Mouse (Mus musculus): ENCODE data around the gene Ifnab. TPM values are rescaled to one million over a fixed set of nuclear protein-coding genes. Genes with fewer than 3 reads are reported as not detected.

Gene Ifnab
- not detected in 2 replicates for polyA plus RNA-seq (2014; fragmentation: Nextera tagmentation; extraction: Ambion mirVana)

GRCm38 (mm10) chr4:88691259-88691658, at the start of gene Ifnab:
Ifnab (minus strand) TSS chr4:88691359.
- Histone ChIP-seq H3K4me2 (replicated peaks; ENCODE audit: low read depth, low read length) (no peak within 1 kb of the TSS), H3K27ac (ENCODE audit: low read depth, low read length) (no peak within 1 kb of the TSS), H3K4me3 (ENCODE audit: low read depth, low read length) (no peak within 1 kb of the TSS), H3K9ac (ENCODE audit: low read depth, low read length) (no peak within 1 kb of the TSS), H3K9me3 (ENCODE audit: control insufficient read depth, low read length) (no peaks in the 10 kb centered on the region), H3K4me1 (replicated peaks; ENCODE audit: control insufficient read depth, insufficient read depth, low read length) (no peaks in the 10 kb centered on the region), H3K36me3 (ENCODE audit: control insufficient read depth, insufficient read depth, low read length) (no peaks in the 10 kb centered on the region), H3K27me3 (ENCODE audit: control insufficient read depth, insufficient read depth, low read length) (no peaks in the 10 kb centered on the region)
- DNase-seq (ENCODE audit: low spot score), result no peak
- 81% methylated on average over 2 of the region's 2 CpGs for WGBS
- no peak for ATAC-seq (ENCODE audit: low FRiP score)

DNA sequence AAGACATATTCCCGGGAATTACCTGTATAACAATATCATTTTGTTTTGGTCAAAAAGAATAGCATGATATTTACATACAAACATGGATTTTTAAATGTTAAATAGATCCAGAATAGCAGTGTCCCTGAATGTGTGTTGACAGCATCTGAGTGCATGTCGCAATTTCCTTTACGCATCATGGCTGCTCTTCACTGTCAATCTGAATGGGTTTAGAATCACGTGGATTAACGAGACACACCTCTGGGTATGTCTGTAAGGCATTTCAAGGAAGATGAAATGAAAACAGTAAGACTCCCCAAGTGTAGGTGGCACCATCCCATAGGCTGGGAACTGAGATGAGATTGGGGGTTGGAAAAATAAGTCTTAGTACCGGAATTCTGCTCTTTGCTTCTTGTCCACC, 47.9 kb upstream of the Ifnab start:
- 90% methylated on average over 6 of the region's 6 CpGs for WGBS
- no peak overlapping the region for H3K4me2 ChIP-seq (replicated peaks; ENCODE audit: low read depth, low read length)
- no peaks in the 10 kb centered on the region for H3K9me3 ChIP-seq (ENCODE audit: control insufficient read depth, low read length)
- no peaks in the 10 kb centered on the region for H3K4me1 ChIP-seq (replicated peaks; ENCODE audit: control insufficient read depth, insufficient read depth, low read length)
- H3K9ac ChIP-seq (ENCODE audit: low read depth, low read length), result no peak overlapping the region
- H3K36me3 ChIP-seq (ENCODE audit: control insufficient read depth, insufficient read depth, low read length), result no peaks in the 10 kb centered on the region
- no peak overlapping the region for H3K4me3 ChIP-seq (ENCODE audit: low read depth, low read length)
- no peak for ATAC-seq (ENCODE audit: low FRiP score)
- no peak for DNase-seq (ENCODE audit: low spot score)
- H3K27ac ChIP-seq (ENCODE audit: low read depth, low read length), result no peak overlapping the region
- no peaks in the 10 kb centered on the region for H3K27me3 ChIP-seq (ENCODE audit: control insufficient read depth, insufficient read depth, low read length)

DNA sequence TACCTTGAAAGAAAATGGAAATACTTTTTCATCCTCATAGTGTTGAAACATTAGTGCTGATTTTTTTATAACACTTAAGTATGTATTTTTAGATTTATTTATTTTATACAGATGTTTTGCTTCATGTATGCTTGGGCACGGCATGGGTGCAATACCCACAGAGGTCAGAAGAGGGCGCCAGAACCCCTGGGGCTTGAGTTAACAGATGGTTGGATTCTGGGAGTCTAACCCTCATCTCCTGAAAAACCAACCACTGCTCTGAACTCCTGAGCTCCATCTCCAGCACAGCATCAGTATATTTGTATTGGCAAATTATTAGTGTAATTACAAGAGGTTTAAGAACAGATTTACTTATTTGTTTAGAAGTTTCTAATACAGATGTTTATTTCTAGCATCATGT, 47.3 kb upstream of the Ifnab start:
- H3K4me1 ChIP-seq (replicated peaks; ENCODE audit: control insufficient read depth, insufficient read depth, low read length), result no peaks in the 10 kb centered on the region
- no peak overlapping the region for H3K27ac ChIP-seq (ENCODE audit: low read depth, low read length)
- H3K36me3 ChIP-seq (ENCODE audit: control insufficient read depth, insufficient read depth, low read length), result no peaks in the 10 kb centered on the region
- H3K4me3 ChIP-seq (ENCODE audit: low read depth, low read length), result no peak overlapping the region
- no peak for ATAC-seq (ENCODE audit: low FRiP score)
- WGBS, result 5% methylated on average over 2 of the region's 2 CpGs
- no peak overlapping the region for H3K4me2 ChIP-seq (replicated peaks; ENCODE audit: low read depth, low read length)
- no peaks in the 10 kb centered on the region for H3K27me3 ChIP-seq (ENCODE audit: control insufficient read depth, insufficient read depth, low read length)
- peak; percentile 87 for DNase-seq (ENCODE audit: low spot score)
- no peaks in the 10 kb centered on the region for H3K9me3 ChIP-seq (ENCODE audit: control insufficient read depth, low read length)
- H3K9ac ChIP-seq (ENCODE audit: low read depth, low read length), result no peak overlapping the region

DNA sequence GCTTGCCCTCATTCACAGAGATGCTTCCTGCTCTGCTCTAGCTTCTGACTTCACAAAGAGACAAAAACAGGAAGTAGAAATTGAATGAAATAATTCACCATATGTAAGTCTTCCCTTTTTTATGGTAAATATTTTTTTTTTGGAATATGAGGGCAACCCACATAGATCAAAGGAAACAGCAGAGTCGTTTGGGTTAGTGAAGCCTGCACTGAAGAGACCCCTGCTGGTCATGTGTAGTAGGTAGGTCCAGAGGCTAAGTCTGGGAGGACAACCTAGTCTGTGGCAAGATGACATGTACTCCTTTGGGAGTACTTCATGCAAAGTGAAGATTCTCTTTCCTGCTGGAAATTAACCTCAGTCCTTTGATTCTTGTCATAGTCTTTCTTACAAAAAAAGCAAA, 36.2 kb upstream of the Ifnab start:
- Histone ChIP-seq H3K9me3 (ENCODE audit: control insufficient read depth, low read length) (no peaks in the 10 kb centered on the region), H3K27ac (ENCODE audit: low read depth, low read length) (no peak overlapping the region), H3K9ac (ENCODE audit: low read depth, low read length) (no peak overlapping the region), H3K4me3 (ENCODE audit: low read depth, low read length) (no peak overlapping the region), H3K36me3 (ENCODE audit: control insufficient read depth, insufficient read depth, low read length) (no peaks in the 10 kb centered on the region), H3K4me1 (replicated peaks; ENCODE audit: control insufficient read depth, insufficient read depth, low read length) (no peaks in the 10 kb centered on the region), H3K27me3 (ENCODE audit: control insufficient read depth, insufficient read depth, low read length) (no peaks in the 10 kb centered on the region), H3K4me2 (replicated peaks; ENCODE audit: low read depth, low read length) (no peak overlapping the region)
- DNase-seq (ENCODE audit: low spot score) (no peak), ATAC-seq (ENCODE audit: low FRiP score) (no peak)
- WGBS, result 0% methylated on average over 1 of the region's 1 CpGs

DNA sequence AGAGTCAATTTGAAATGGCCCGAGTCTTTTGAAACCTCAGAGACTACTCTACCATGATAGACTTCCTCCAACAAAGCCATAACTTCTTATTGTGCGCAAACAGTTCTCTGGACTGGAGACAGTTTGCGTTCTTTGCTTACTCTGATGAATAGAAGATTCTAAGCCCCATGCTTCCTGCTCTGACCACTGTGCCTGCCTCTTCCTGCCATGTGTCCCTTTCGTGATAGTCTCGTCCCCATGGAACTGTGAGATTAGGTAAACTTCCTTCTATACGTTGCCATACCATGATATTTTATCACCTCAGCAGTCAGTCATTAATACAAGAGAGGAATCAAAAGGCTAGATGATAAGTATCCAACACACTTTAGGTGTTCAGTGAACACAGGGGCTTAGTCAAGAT, 35.6 kb upstream of the Ifnab start:
- H3K36me3 ChIP-seq (ENCODE audit: control insufficient read depth, insufficient read depth, low read length), result no peaks in the 10 kb centered on the region
- WGBS, result 84% methylated on average over 6 of the region's 6 CpGs
- no peak overlapping the region for H3K4me3 ChIP-seq (ENCODE audit: low read depth, low read length)
- no peak for ATAC-seq (ENCODE audit: low FRiP score)
- no peak overlapping the region for H3K9ac ChIP-seq (ENCODE audit: low read depth, low read length)
- no peaks in the 10 kb centered on the region for H3K4me1 ChIP-seq (replicated peaks; ENCODE audit: control insufficient read depth, insufficient read depth, low read length)
- H3K27ac ChIP-seq (ENCODE audit: low read depth, low read length), result no peak overlapping the region
- no peaks in the 10 kb centered on the region for H3K27me3 ChIP-seq (ENCODE audit: control insufficient read depth, insufficient read depth, low read length)
- H3K9me3 ChIP-seq (ENCODE audit: control insufficient read depth, low read length), result no peaks in the 10 kb centered on the region
- DNase-seq (ENCODE audit: low spot score), result no peak
- no peak overlapping the region for H3K4me2 ChIP-seq (replicated peaks; ENCODE audit: low read depth, low read length)

DNA sequence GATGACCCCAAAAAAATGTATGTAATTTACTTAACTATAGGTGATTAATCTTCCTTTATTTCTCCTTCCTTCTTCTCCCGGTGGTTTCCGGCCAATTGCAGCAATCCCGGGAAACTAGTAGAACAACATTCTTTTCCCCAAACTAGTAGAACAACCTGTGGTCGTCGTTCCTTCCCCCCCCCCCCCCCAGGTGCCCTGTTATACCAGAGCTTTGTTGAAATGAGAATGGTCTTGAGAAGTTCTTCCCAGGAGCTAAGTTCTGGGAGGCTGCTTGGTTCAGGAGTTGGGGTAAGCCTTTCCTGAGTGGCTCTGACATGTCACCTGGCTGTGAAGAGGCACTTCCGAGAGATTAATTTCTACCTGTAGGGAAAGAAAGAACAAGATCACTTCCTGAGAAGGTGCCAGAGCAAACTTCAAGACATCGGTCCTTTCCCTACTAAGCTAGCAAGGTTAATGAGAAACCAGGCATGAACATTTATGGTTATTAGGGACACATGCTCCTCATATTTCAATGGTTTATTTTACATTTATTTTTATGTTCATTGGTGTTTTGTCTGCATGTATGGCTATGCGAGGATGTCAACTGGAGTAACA, 32.4 kb upstream of the Ifnab start:
- Histone ChIP-seq H3K9ac (ENCODE audit: low read depth, low read length) (no peak overlapping the region), H3K36me3 (ENCODE audit: control insufficient read depth, insufficient read depth, low read length) (no peaks in the 10 kb centered on the region), H3K4me3 (ENCODE audit: low read depth, low read length) (no peak overlapping the region), H3K9me3 (ENCODE audit: control insufficient read depth, low read length) (no peaks in the 10 kb centered on the region), H3K4me2 (replicated peaks; ENCODE audit: low read depth, low read length) (no peak overlapping the region), H3K4me1 (replicated peaks; ENCODE audit: control insufficient read depth, insufficient read depth, low read length) (peaks cover 2% of the 10 kb centered on the region; the same call in 1 of the 2 replicates), H3K27ac (ENCODE audit: low read depth, low read length) (no peak overlapping the region), H3K27me3 (ENCODE audit: control insufficient read depth, insufficient read depth, low read length) (no peaks in the 10 kb centered on the region)
- 65% methylated on average over 8 of the region's 8 CpGs for WGBS
- DNase-seq (ENCODE audit: low spot score) (no peak), ATAC-seq (ENCODE audit: low FRiP score) (no peak)

DNA sequence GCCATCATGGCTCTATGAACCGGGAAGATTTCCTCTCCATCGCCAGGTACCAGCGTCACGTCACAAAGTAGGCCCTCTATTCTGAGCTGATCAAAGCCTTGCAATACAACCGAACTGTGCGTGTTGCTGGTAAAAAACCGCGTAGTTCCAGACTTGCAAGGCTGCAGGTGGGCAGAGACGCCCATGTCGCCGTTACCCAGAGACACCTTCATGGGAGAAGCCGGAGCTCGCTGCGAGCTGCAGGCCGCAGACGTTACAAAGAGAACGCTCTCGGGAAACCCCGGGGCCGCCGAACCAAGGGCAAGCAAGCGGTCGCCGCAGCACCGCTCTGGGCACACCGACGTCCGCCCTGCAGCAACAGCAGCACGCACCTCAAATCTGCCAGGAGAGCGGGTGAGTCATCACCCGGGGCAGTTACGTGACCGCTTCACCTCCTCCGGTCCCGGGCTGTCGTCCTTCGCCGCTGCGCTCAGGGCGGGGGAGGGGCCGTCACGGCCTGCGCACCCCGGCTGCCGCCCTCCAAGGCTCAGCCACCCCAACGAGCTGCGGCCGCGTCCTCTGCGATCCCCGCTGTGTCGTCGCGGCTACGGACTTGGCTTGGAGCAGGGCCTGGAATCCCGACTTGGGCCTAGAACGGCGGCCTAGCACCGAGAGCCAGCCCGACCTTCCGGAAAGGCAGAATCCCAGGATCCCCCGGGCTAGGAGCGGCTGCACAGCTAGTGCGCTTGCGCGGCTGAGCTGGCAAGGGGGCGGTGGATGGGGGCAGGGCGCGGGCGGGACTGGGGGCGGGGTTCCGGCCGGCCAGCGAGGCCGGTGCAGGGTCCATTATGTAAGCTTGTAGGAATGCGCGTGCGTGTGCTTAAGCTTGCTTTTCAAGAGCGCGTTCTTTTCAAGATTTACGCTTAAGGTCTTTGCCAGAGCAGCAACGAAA, 30.9 kb upstream of the Ifnab start, which contains the start of the genes Gm26566 and Klhl9:
Gm26566 (plus strand) TSS at position 15 of the 931 bp plus-strand sequence.
Klhl9 (minus strand) TSS at position 675 of the 931 bp plus-strand sequence.
- Histone ChIP-seq H3K4me2 (replicated peaks; ENCODE audit: low read depth, low read length) (peak within 1 kb of the TSS; percentile 45), H3K4me1 (replicated peaks; ENCODE audit: control insufficient read depth, insufficient read depth, low read length) (peaks cover 2% of the 10 kb centered on the region; the same call in 1 of the 2 replicates), H3K27me3 (ENCODE audit: control insufficient read depth, insufficient read depth, low read length) (no peaks in the 10 kb centered on the region), H3K9me3 (ENCODE audit: control insufficient read depth, low read length) (no peaks in the 10 kb centered on the region), H3K36me3 (ENCODE audit: control insufficient read depth, insufficient read depth, low read length) (no peaks in the 10 kb centered on the region), H3K4me3 (ENCODE audit: low read depth, low read length) (peak within 1 kb of the TSS; percentile 93), H3K9ac (ENCODE audit: low read depth, low read length) (peak within 1 kb of the TSS; percentile 99), H3K27ac (ENCODE audit: low read depth, low read length) (peak within 1 kb of the TSS; percentile 95)
- WGBS, result under 1% methylated on average over 82 of the region's 82 CpGs
- peak; percentile 94 for DNase-seq (ENCODE audit: low spot score)
- ATAC-seq (ENCODE audit: low FRiP score), result peak; percentile 98

DNA sequence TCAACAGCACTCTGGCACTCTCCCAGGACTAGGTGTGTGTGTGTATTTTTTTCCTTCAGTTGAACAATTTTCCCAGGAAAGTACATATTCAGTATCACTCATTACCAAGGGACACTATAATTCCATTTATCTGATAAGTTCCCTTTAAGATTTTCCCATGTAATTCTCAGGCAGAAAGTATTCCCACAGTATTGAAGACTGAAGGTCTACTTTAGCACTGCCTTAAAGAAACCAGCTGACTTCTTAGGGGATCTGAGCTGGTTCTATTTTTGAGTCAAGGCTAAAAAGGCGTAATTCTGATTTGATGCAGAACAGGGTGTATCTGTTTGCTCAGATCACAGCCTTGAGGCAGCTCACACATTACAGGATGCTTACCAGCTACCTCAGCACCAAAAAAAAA, 27.6 kb upstream of the Ifnab start:
- H3K27me3 ChIP-seq (ENCODE audit: control insufficient read depth, insufficient read depth, low read length), result no peaks in the 10 kb centered on the region
- peak overlapping the region; percentile 31 for H3K4me2 ChIP-seq (replicated peaks; ENCODE audit: low read depth, low read length)
- H3K36me3 ChIP-seq (ENCODE audit: control insufficient read depth, insufficient read depth, low read length), result no peaks in the 10 kb centered on the region
- H3K4me1 ChIP-seq (replicated peaks; ENCODE audit: control insufficient read depth, insufficient read depth, low read length), result peaks cover 2% of the 10 kb centered on the region; the same call in 1 of the 2 replicates
- WGBS, result 83% methylated on average over 1 of the region's 1 CpGs
- ATAC-seq (ENCODE audit: low FRiP score), result no peak
- no peak overlapping the region for H3K27ac ChIP-seq (ENCODE audit: low read depth, low read length)
- peak overlapping the region; percentile 8; the same call in 1 of the 2 replicates for H3K4me3 ChIP-seq (ENCODE audit: low read depth, low read length)
- no peaks in the 10 kb centered on the region for H3K9me3 ChIP-seq (ENCODE audit: control insufficient read depth, low read length)
- DNase-seq (ENCODE audit: low spot score), result no peak
- H3K9ac ChIP-seq (ENCODE audit: low read depth, low read length), result no peak overlapping the region
